Mouse (Mus musculus) kidney, adult 2 months (tissue): ENCODE measurements around the gene Nipal3. TPM values are rescaled to one million over a fixed set of nuclear protein-coding genes. Genes with fewer than 3 reads are reported as not detected.

ENCODE experiments used
- DNase-seq: peaks from one replicate; pipeline ENCODE4 v3.0.0; 2021
- H3K27ac ChIP-seq: fragments of 200-500 bp; 2 replicates; pipeline ENCODE4 v1.5.1; 2012; ENCODE audit warnings: low read depth, low read length, control low read depth, inconsistent platforms; ENCODE audit not compliant: insufficient read depth
- H3K27me3 ChIP-seq: fragments of 200-500 bp; replicated peaks from 2 replicates; pipeline ENCODE4 v1.6.1; 2012; ENCODE audit warnings: mild to moderate bottlenecking, moderate library complexity, low read length, inconsistent platforms; ENCODE audit not compliant: control insufficient read depth, insufficient read depth
- H3K36me3 ChIP-seq: fragments of 200-500 bp; 2 replicates; pipeline ENCODE4 v1.6.1; 2012; ENCODE audit warnings: mild to moderate bottlenecking, moderate library complexity, low read length, inconsistent platforms; ENCODE audit not compliant: control insufficient read depth, insufficient read depth
- H3K4me1 ChIP-seq: fragments of 200-500 bp; 2 replicates; pipeline ENCODE4 v1.6.1; 2011; ENCODE audit warnings: low read length; ENCODE audit not compliant: control insufficient read depth, insufficient read depth
- H3K4me3 ChIP-seq: fragments of 200-500 bp; 2 replicates; pipeline ENCODE4 v1.5.1; 2011; ENCODE audit warnings: mild to moderate bottlenecking, low read depth, low read length, control low read depth; ENCODE audit not compliant: insufficient read depth
- CTCF ChIP-seq: fragments of 200-500 bp; conservative IDR thresholded peaks from 2 replicates; pipeline ENCODE4 v1.5.1; 2011; ENCODE audit warnings: low read depth, mild to moderate bottlenecking, control low read depth, low read length, moderate library complexity, mixed read lengths; ENCODE audit not compliant: insufficient read depth, insufficient read length
- POLR2A ChIP-seq: fragments of 200-500 bp; IDR thresholded peaks from one replicate; pipeline ENCODE4 v1.6.1; 2011; ENCODE audit warnings: low read depth, low read length, control low read depth
- WGBS: fragments of 180-500 bp; shearing (Covaris S2); methylation state at CpG from one replicate; pipeline ENCODE4 v1.1.7; 2018; 5-methylcytosine and 5-hydroxymethylcytosine counted together
- polyA plus RNA-seq: library from polyadenylated mRNA; depleted of rRNA; stranded (reverse); fragments of >200 nt; gene quantifications from 2 replicates; pipeline ENCODE4 v1.2.3, GENCODE M21; 2012; rRNA removed

The Nipal3 gene
- polyA plus RNA-seq, 1 experiment, result 31.0 TPM

GRCm38 (mm10) chr4:135404048-135404447 is 90.8 kb downstream of the Nipal3 start:
- Histone ChIP-seq H3K27ac (no peak overlapping the region), H3K36me3 (no peaks in the 10 kb centered on the region), H3K27me3 (no peaks in the 10 kb centered on the region), H3K4me3 (no peak overlapping the region), H3K4me1 (no peaks in the 10 kb centered on the region)
- no peak for TF ChIP-seq POLR2A
- TF ChIP-seq CTCF, result no peak
- WGBS, result 65% methylated on average over 10 of the region's 10 CpGs
- DNase-seq, result no peak

- WGBS, result 45% methylated on average over 7 of the region's 7 CpGs
- no peak overlapping the region for H3K4me3 ChIP-seq
- no peak overlapping the region for H3K27ac ChIP-seq
- TF ChIP-seq CTCF (no peak), POLR2A (no peak)
- no peak for DNase-seq
- H3K36me3 ChIP-seq, result no peaks in the 10 kb centered on the region
- H3K4me1 ChIP-seq, result no peaks in the 10 kb centered on the region
- no peaks in the 10 kb centered on the region; the same call in 1 of the 2 replicates for H3K27me3 ChIP-seq
Observed at GRCm38 (mm10) chr4:135401881-135402280, 93.0 kb downstream of the Nipal3 start.

- no peaks in the 10 kb centered on the region for H3K4me1 ChIP-seq
- H3K4me3 ChIP-seq, result peak within 1 kb of the TSS; percentile 25
- H3K27me3 ChIP-seq, result no peaks in the 10 kb centered on the region; the same call in 1 of the 2 replicates
- H3K36me3 ChIP-seq, result no peaks in the 10 kb centered on the region
- H3K27ac ChIP-seq, result no peak within 1 kb of the TSS
- TF ChIP-seq CTCF (no peak), POLR2A (no peak)
- 2% methylated on average over 29 of the region's 29 CpGs for WGBS
- no peak for DNase-seq
Observed at GRCm38 (mm10) chr4:135397991-135398390, 96.8 kb downstream of the Nipal3 start, which contains the start of gene Ncmap. TSS of gene Ncmap (minus strand) at chr4:135398227.

GRCm38 (mm10) chr4:135397551-135397950 is 97.3 kb downstream of the Nipal3 start:
- 17% methylated on average over 16 of the region's 16 CpGs for WGBS
- H3K36me3 ChIP-seq, result no peaks in the 10 kb centered on the region
- no peaks in the 10 kb centered on the region; the same call in 1 of the 2 replicates for H3K27me3 ChIP-seq
- TF ChIP-seq POLR2A, result no peak
- TF ChIP-seq CTCF, result no peak
- no peaks in the 10 kb centered on the region for H3K4me1 ChIP-seq
- H3K27ac ChIP-seq, result no peak overlapping the region
- H3K4me3 ChIP-seq, result peak overlapping the region; percentile 25
- no peak for DNase-seq

GRCm38 (mm10) chr4:135396303-135396702 is 98.5 kb downstream of the Nipal3 start:
- no peaks in the 10 kb centered on the region for H3K36me3 ChIP-seq
- 95% methylated on average over 5 of the region's 5 CpGs for WGBS
- H3K4me3 ChIP-seq, result no peak overlapping the region
- H3K27me3 ChIP-seq, result no peaks in the 10 kb centered on the region; the same call in 1 of the 2 replicates
- H3K4me1 ChIP-seq, result no peaks in the 10 kb centered on the region
- 0 out of 2 replicates have a peak, but pooled peaks have one; percentile 9 for TF ChIP-seq CTCF
- TF ChIP-seq POLR2A, result no peak
- no peak overlapping the region for H3K27ac ChIP-seq
- DNase-seq, result no peak

Other genes with a start within 250 kb of the Nipal3 start
- 86.6 and 91.1 TPM in 2 replicates for gene Clic4, start 222.2 kb downstream of the Nipal3 start, polyA plus RNA-seq
- 17.1 and 21.6 TPM in 2 replicates for gene Srrm1, start 141.7 kb downstream of the Nipal3 start, polyA plus RNA-seq
- gene Ncmap, start 96.8 kb downstream of the Nipal3 start, polyA plus RNA-seq, result 0.75 and 0.88 TPM in 2 replicates
- 13.2 and 13.4 TPM in 2 replicates for gene Rcan3, start 61.2 kb downstream of the Nipal3 start, polyA plus RNA-seq
- gene Stpg1, start 248 bp downstream of the Nipal3 start, polyA plus RNA-seq, result 0.24 and 0.41 TPM in 2 replicates
- gene Grhl3, start 78.6 kb upstream of the Nipal3 start, polyA plus RNA-seq, result 0.28 and 0.49 TPM in 2 replicates
- 2.2 TPM in 2 replicates for gene Ifnlr1, start 191.2 kb upstream of the Nipal3 start, polyA plus RNA-seq
- 3.0 and 4.1 TPM in 2 replicates for gene Il22ra1, start 233.1 kb upstream of the Nipal3 start, polyA plus RNA-seq